Mouse (Mus musculus): Measurements from ENCODE around the gene Col4a1.

- TF ChIP-seq CTCF (IDR thresholded peaks at IDR 0.05; ENCODE audit: borderline replicate concordance, insufficient read depth, low read depth, low read length): no peak
- TF ChIP-seq POLR2A (IDR thresholded peaks at IDR 0.05; ENCODE audit: borderline replicate concordance, insufficient read depth, low read length): no peak
These were observed 36.0 kb upstream of the Col4a1 start for GRCm38 (mm10) chr8:11348622-11349021.
